Mouse (Mus musculus) limb, embryonic 13.5 days (tissue): ENCODE measurements around the gene Vars. TPM values are rescaled to one million over a fixed set of nuclear protein-coding genes. Genes with fewer than 3 reads are reported as not detected.
"Not testable (repeated sequence)": the region's sequence is repeated elsewhere in the genome, so short reads cannot be mapped to it uniquely, and the experiment has no call there.

Experiments
- ATAC-seq: fragments of 200-750 bp; cut with Nextera tagmentation; 2 replicates; pipeline ENCODE4 v1.8.0; 2017; ENCODE audit warnings: low read depth, moderate number of reproducible peaks, moderate TSS enrichment; ENCODE audit not compliant: low FRiP score
- H3K27ac ChIP-seq: fragments of 300-500 bp; sonication (generic); 2 replicates; pipeline ENCODE4 v1.5.1; 2015; ENCODE audit warnings: inconsistent platforms, mild to moderate bottlenecking, moderate library complexity
- H3K27me3 ChIP-seq: fragments of 300-500 bp; sonication (generic); 2 replicates; pipeline ENCODE4 v1.6.1; 2015; ENCODE audit warnings: mild to moderate bottlenecking, inconsistent platforms
- H3K36me3 ChIP-seq: fragments of 300-500 bp; sonication (generic); 2 replicates; pipeline ENCODE4 v1.6.1; 2015; ENCODE audit warnings: inconsistent platforms, mild to moderate bottlenecking, moderate library complexity
- H3K4me1 ChIP-seq: fragments of 300-500 bp; sonication (generic); 2 replicates; pipeline ENCODE4 v1.6.1; 2015; ENCODE audit warnings: inconsistent platforms
- H3K4me2 ChIP-seq: fragments of 300-500 bp; sonication (generic); replicated peaks from 2 replicates; pipeline ENCODE4 v1.6.1; 2015; ENCODE audit warnings: inconsistent platforms, mild to moderate bottlenecking, moderate library complexity
- H3K4me3 ChIP-seq: fragments of 300-500 bp; sonication (generic); 2 replicates; pipeline ENCODE4 v1.5.1; 2015; ENCODE audit warnings: moderate library complexity, mild to moderate bottlenecking, inconsistent platforms
- H3K9ac ChIP-seq: fragments of 300-500 bp; sonication (generic); 2 replicates; pipeline ENCODE4 v1.6.1; 2015; ENCODE audit warnings: mild to moderate bottlenecking, inconsistent platforms
- H3K9me3 ChIP-seq: fragments of 300-500 bp; sonication (generic); 2 replicates; pipeline ENCODE4 v1.6.1; 2016; ENCODE audit warnings: inconsistent platforms
- WGBS: fragments of 180-500 bp; shearing (Covaris S2); methylation state at CpG from one replicate; pipeline ENCODE4 v1.1.7; 2015; 5-methylcytosine and 5-hydroxymethylcytosine counted together
- polyA plus RNA-seq: library from polyadenylated mRNA; unstranded; fragments of >200 nt; fragmentation: Nextera tagmentation; extraction: Ambion mirVana; gene quantifications from 2 replicates; pipeline ENCODE4 v1.2.1, GENCODE M21; 2015

Gene Vars
- polyA plus RNA-seq, 1 experiment from 2014 or later = 110 TPM

DNA sequence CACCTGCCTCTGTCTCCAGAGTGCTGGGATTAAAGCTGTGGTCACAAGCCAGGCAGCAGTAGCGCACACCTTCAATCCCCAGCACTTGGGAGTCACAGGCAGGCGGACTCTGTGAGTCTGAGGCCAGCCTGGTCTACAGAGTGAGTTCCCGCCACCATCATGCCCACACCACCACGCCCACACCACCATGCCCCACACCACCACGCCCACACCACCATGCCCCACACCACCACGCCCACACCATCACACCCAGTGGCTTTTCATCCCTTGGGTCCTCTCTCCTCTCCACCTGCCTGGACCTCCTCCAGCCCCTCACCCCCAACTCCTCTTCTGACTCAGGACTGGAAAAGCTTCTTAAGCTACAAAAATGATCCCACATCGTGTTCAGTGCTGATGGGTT is 31.1 kb downstream of the Vars start:
- 72% methylated on average over 7 of the region's 7 CpGs for WGBS
- no peaks in the 10 kb centered on the region for H3K27me3 ChIP-seq
- no peak overlapping the region for H3K4me2 ChIP-seq
- H3K4me3 ChIP-seq = no peak overlapping the region
- H3K36me3 ChIP-seq = no peaks in the 10 kb centered on the region
- H3K9me3 ChIP-seq = no peaks in the 10 kb centered on the region
- H3K9ac ChIP-seq = no peak overlapping the region
- ATAC-seq = no peak
- H3K4me1 ChIP-seq = peaks cover 16% of the 10 kb centered on the region
- H3K27ac ChIP-seq = no peak overlapping the region

DNA sequence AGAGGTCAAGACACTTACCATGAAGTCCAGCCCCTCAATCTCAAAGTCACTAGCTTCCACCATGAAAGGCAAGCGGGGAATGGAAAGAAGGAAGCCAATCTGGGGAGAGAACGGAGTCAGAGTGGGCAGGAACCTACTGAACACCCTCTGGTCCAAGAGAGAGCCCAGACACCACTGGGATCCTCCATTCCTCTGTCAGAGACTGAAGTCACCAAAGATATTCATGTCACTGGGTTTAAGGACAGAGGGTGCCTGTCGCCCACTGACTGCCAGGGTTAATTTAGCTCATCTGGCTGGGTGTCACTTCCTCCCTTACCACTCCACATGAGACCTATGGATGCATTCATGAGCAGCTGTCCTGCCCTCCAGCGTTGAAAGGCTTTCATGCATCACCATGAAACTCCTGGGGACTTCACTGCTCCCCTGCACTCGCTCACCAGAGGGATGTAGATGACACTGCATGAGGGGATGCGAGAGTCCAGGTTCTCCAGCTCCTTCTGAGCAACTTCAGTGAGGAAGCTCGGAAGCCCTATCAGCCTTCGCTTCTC is 31.6 kb downstream of the Vars start:
- H3K4me1 ChIP-seq = peaks cover 13% of the 10 kb centered on the region
- no peaks in the 10 kb centered on the region for H3K36me3 ChIP-seq
- no peak for ATAC-seq
- H3K27ac ChIP-seq = no peak overlapping the region
- no peaks in the 10 kb centered on the region for H3K9me3 ChIP-seq
- WGBS = 73% methylated on average over 8 of the region's 8 CpGs
- H3K4me3 ChIP-seq = no peak overlapping the region
- H3K4me2 ChIP-seq = no peak overlapping the region
- no peaks in the 10 kb centered on the region for H3K27me3 ChIP-seq
- no peak overlapping the region for H3K9ac ChIP-seq

DNA sequence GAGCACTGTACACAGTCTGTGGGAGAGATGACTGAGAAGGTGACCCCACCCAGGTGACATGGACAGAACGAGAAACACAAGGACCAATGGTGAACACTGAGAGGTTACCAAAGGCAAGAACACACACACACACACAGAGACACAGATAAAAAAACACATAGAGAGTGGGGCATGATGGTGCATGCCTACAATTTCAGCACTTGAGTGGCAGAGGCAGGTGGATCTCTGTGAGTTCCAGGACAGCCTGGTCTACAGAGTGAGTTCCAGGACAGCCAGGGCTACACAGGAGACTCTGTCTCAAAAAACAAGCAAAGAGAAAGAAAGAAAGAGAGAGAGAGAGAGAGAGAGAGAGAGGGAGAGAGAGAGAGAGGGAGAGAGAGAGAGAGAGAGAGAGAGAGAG is 32.9 kb downstream of the Vars start:
- WGBS = 74% methylated on average over 1 of the region's 1 CpGs
- ATAC-seq = not testable (repeated sequence)

DNA sequence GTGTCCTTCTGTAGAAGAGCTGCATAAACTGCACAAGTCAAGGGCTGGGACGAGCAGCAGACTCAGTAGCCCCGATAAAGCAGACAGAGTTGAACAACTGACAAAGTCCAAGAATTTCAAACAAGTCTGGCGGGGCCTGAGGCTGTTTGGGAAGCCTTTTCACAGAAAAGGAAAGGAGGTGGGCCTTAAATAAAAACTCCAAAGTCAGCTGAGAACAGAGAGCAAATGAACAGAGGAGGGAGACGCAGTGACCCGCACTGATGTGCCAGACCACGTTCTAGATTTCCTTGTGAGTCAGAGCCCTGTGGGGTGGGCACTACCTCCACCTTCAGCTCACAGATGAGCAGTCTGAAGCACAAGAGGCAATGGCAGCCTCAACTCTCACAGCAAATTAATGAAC is 34.1 kb downstream of the Vars start:
- peaks cover 3% of the 10 kb centered on the region for H3K4me1 ChIP-seq
- H3K9me3 ChIP-seq = no peaks in the 10 kb centered on the region
- H3K4me3 ChIP-seq = no peak overlapping the region
- H3K9ac ChIP-seq = no peak overlapping the region
- no peak overlapping the region for H3K27ac ChIP-seq
- 76% methylated on average over 6 of the region's 6 CpGs for WGBS
- H3K4me2 ChIP-seq = no peak overlapping the region
- no peaks in the 10 kb centered on the region for H3K27me3 ChIP-seq
- no peak for ATAC-seq
- H3K36me3 ChIP-seq = no peaks in the 10 kb centered on the region

More for the DNA sequence above, 32.9 kb downstream of the Vars start:
- not testable (repeated sequence) for H3K36me3 ChIP-seq, H3K4me3 ChIP-seq, H3K4me1 ChIP-seq, H3K9me3 ChIP-seq, H3K4me2 ChIP-seq, H3K9ac ChIP-seq, H3K27me3 ChIP-seq, H3K27ac ChIP-seq

DNA sequence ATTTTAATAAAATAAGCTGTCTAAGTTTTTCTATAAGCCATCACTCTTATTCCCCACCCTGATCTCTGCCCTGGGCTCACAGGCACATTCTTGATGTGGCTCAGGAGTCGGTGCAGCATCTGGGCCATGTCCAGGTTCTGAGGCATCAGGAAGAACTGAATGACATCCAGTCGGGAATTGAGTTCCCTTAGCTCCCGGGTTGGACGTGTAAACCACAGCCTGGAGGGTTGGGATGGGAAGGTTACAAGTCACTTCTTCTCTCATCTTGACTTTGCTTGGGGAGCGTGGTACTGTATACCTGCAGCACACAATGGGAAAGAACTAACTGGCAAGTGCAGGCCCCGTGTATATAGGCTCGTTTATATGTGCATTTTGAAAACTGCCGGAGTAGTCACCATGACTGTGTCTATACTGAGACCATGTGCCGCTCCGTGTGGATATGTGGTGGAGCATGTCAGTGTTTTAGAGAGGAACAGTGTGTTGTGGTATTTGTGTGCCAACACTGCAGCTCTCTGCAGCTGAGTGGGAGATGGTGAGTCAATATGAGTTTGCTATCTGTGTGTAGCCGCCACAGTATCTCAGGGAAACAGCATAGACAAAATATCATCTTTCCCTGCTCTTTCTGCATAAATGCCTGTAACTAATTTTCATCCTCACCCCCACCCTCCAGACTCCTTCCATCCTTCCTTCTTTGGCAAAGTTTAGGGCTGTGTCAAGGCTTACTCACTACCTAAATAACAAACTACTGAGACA is 38.5 kb downstream of the Vars start:
- no peak for ATAC-seq
- Histone ChIP-seq H3K4me1 (no peaks in the 10 kb centered on the region), H3K4me3 (no peak overlapping the region), H3K36me3 (no peaks in the 10 kb centered on the region), H3K9ac (no peak overlapping the region), H3K27me3 (no peaks in the 10 kb centered on the region), H3K9me3 (no peaks in the 10 kb centered on the region), H3K27ac (no peak overlapping the region), H3K4me2 (no peak overlapping the region)
- 84% methylated on average over 11 of the region's 11 CpGs for WGBS

DNA sequence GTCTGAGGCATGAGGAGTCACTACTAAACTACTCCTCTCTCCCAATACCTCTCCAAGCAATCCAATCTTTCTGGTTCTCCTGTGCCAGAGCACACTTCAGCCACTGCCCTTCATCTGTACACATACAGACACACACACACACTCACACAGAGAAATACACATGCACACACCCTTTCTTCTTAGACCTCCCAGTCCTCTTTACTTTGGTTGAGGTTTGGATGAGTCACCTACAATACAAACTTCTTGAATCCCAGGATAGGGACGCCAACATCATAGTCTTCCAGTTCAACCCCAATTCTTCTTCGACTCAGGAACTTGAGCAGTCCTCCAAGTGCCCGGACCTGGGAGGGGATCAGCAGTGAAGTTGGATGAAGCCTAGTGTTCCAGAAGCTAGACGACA is 43.0 kb downstream of the Vars start:
- H3K4me3 ChIP-seq = no peak overlapping the region
- no peaks in the 10 kb centered on the region for H3K27me3 ChIP-seq
- H3K4me1 ChIP-seq = peaks cover 35% of the 10 kb centered on the region
- WGBS = 82% methylated on average over 4 of the region's 4 CpGs
- H3K27ac ChIP-seq = no peak overlapping the region
- no peak overlapping the region for H3K9ac ChIP-seq
- H3K4me2 ChIP-seq = no peak overlapping the region
- ATAC-seq = no peak
- no peaks in the 10 kb centered on the region for H3K9me3 ChIP-seq
- no peaks in the 10 kb centered on the region for H3K36me3 ChIP-seq

DNA sequence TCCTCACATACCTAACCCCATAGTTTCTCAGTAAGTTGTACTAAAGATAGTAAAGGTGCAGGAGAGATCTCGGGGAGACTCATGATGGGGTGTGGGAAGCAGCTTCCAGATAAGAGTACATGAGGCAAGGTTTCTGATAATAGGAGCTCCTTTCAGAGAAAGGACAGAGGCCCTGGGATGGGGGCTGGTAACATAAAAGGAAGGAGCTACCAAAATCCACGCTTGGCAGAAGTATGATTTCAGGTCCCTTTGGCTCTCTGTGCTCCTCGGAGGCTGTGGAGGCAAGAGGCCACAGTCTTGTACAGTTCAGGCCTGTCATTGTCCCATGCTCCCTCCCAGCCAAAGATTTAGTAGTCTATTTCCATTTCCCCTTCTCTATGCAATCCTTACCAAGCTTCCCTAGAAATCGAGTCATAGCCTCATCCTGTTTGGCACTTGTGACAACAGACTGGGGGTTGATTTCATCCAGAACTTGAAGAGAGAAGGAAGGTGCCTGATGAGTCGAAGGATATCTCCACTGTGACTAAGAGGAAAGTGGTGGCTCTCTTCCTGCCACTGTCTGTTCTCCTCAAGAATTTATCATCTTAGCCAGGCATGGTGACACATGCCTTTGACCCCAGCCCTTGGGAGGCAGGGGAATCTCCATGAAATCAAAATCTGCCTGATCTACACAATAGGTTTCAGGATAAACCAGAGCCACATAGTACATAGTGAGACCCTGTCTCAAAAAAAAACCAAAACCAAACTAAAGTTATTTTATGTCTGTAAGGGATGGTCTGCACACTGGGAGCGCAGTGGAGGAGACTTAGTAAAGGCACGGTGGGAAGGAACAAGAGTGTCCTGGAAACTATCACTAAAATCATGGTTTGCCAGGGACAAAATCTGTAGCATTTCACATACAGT is 44.4 kb downstream of the Vars start:
- Histone ChIP-seq H3K9ac (peak overlapping the region; percentile 90; the same call in 1 of the 2 replicates), H3K9me3 (no peaks in the 10 kb centered on the region), H3K27ac (no peak overlapping the region), H3K4me2 (peak overlapping the region; percentile 96), H3K27me3 (no peaks in the 10 kb centered on the region), H3K4me1 (peaks cover 46% of the 10 kb centered on the region), H3K36me3 (no peaks in the 10 kb centered on the region), H3K4me3 (peak overlapping the region; percentile 61)
- WGBS = 84% methylated on average over 7 of the region's 7 CpGs
- ATAC-seq = no peak

DNA sequence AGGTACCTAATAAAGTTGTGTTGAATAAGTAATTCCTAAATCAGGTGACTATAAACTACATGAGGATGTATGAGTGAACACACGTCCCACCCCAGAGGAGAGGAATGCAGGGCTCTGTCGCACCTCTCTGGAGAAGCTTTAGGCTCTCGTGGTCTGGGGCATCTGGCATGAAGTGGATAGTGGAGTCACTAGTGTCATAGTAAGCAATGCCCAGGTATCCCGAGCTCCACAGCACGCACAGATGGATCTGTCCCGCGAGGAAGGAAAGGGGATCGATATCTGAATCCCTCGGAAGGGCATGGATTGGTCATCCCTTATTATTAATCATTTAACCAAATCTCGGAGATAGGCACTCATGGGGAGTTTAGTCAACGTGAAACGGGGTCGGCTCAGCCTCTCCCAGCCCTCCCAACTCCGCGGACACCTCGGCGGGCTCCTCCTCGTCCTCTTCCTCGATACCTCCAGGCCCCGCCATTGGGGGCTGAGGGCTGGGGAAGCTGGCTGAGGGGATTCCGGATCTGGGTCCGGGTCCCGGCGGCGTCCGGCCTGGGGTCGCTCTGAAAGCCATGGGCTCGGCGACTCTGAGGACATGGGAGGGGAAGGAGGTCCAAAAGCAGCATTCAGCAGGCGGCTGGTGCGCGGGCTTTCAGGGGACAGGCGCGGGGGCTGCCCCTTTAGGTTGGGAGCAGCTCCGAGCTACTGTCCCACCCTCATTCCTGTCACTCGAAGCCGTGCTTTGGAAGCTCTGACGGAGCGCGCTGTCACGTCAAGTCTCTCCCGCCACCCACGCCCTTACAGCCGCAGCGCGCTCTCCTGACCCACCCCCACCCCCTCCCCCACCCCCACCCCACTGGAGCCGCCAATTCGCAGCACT is 45.3 kb downstream of the Vars start:
- peaks cover 46% of the 10 kb centered on the region for H3K4me1 ChIP-seq
- no peaks in the 10 kb centered on the region for H3K36me3 ChIP-seq
- peak overlapping the region; percentile 87 for H3K27ac ChIP-seq
- no peaks in the 10 kb centered on the region for H3K9me3 ChIP-seq
- WGBS = 5% methylated on average over 42 of the region's 48 CpGs
- peak overlapping the region; percentile 96 for H3K4me2 ChIP-seq
- H3K4me3 ChIP-seq = peak overlapping the region; percentile 61
- H3K27me3 ChIP-seq = no peaks in the 10 kb centered on the region
- ATAC-seq = no peak
- peak overlapping the region; percentile 90 for H3K9ac ChIP-seq

DNA sequence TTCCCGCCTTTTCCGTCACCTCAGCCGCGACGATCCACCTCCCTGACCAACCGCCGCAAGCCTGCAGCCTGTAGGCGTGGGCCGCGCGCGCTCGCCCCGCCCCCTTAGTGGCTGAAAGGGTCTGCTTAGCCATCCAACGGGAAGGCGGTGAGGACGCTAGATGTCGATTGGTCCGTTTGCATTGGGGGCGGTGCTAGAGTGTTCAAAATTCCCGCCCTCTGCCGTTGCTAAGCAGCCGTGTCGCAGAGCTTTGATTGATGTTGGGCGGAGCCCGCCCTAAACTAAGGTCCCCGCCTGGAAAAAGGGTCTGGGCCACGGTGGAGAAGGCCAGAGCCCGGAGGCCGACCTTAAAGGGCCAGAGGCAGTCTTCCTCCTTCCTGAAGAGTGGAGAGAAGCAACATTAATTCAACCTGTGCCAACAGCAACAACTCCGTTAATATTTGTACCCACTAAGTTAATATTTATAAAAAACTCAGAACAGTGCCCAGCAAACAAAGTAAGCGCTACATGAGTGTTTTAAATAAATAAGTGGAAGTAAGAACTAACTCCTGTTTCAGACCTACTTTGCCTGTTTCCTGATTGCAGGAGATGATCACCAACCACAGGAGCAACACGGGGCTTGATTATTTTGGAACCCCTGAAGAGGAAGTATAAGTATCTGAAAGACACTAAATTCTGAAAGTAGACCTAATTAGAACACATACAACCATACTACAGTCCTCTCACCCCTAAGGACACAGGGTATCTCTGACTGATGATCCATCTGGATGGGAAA is 46.1 kb downstream of the Vars start, which contains the start of gene Msh5:
Gene Msh5 (minus strand): TSS at position 65 of the 775 bp plus-strand sequence.
- Histone ChIP-seq H3K9me3 (no peaks in the 10 kb centered on the region), H3K4me1 (peaks cover 50% of the 10 kb centered on the region)
- 2% methylated on average over 33 of the region's 33 CpGs for WGBS

DNA sequence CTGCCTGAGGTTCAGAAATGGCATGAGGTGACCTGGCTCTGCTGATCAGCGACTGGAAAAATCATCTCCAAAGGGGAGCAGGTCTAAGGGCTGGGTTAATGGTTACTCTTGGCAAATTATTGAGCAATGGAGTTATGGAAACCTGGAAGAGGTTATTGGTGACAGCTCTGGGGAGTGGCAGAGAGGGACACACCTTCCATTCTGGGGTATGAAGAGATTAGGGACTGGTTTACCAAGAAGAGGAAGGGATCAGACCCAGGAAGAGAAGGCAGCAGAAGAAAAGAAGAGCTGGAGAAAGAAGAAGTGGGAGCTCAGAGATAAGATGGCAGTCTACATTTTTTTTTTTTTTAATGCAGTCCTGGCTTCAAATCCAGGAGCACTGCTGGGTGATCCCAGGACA is 46.9 kb downstream of the Vars start:
- Histone ChIP-seq H3K4me1 (peaks cover 56% of the 10 kb centered on the region), H3K36me3 (peaks cover 7% of the 10 kb centered on the region), H3K27me3 (no peaks in the 10 kb centered on the region), H3K4me3 (no peak overlapping the region), H3K27ac (peak overlapping the region; percentile 79; the same call in 1 of the 2 replicates), H3K9me3 (no peaks in the 10 kb centered on the region), H3K9ac (no peak overlapping the region), H3K4me2 (no peak overlapping the region)
- WGBS = 68% methylated on average over 1 of the region's 1 CpGs
- ATAC-seq = no peak

More for the DNA sequence above, 46.1 kb downstream of the Vars start, which contains the start of gene Msh5:
- peak within 1 kb of the TSS; percentile 61 for H3K4me3 ChIP-seq
- peak; percentile 97 for ATAC-seq
- peak within 1 kb of the TSS; percentile 87 for H3K27ac ChIP-seq
- H3K36me3 ChIP-seq = no peaks in the 10 kb centered on the region
- H3K27me3 ChIP-seq = no peaks in the 10 kb centered on the region
- H3K9ac ChIP-seq = peak within 1 kb of the TSS; percentile 90
- peak within 1 kb of the TSS; percentile 96 for H3K4me2 ChIP-seq
